Mouse (Mus musculus) G1E (cell line): ENCODE data around the gene Mrgprf.

Source experiments
- CTCF ChIP-seq: IDR thresholded peaks from 2 replicates; pipeline ENCODE4 v1.5.1; 2012; ENCODE audit warnings: low read depth, low read length, inconsistent platforms, mixed read lengths
- GATA1 ChIP-seq: IDR thresholded peaks from 2 replicates; pipeline ENCODE4 v1.6.1; 2012; ENCODE audit warnings: borderline replicate concordance, low read length, inconsistent platforms, mixed read lengths
- GATA2 ChIP-seq: IDR thresholded peaks from 2 replicates; pipeline ENCODE4 v1.6.1; 2012; ENCODE audit warnings: low read depth, low read length, inconsistent platforms, borderline replicate concordance
- TAL1 ChIP-seq: conservative IDR thresholded peaks from 2 replicates; pipeline ENCODE4 v1.6.1; 2012; ENCODE audit warnings: low read depth, low read length, inconsistent platforms, mixed read lengths

DNA sequence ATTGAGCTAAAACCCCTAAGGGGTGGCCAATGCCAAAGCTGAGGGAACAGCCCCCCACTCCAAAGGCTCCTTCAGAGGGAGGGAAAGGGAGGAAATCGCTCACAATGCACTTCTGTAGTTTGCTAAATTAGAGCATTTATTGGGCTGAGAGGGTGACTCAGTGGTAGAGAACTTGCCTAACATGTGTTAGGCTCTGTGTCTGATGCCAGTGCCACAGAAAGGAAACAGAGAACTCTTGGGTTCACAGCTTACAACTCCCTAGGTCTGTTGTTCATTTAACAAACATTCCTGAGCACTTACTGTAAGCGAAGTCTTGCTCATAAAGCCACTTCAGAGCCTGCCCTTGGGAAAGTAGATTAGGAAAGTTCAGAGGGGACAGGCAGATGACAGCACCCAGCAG lies 29.4 kb downstream of the Mrgprf start:
- TF ChIP-seq GATA1 (no peak), CTCF (no peak), TAL1 (no peak), GATA2 (no peak)
